8 mouse cellular contexts compared by ENCODE assay signal in the genomic region with DNA sequence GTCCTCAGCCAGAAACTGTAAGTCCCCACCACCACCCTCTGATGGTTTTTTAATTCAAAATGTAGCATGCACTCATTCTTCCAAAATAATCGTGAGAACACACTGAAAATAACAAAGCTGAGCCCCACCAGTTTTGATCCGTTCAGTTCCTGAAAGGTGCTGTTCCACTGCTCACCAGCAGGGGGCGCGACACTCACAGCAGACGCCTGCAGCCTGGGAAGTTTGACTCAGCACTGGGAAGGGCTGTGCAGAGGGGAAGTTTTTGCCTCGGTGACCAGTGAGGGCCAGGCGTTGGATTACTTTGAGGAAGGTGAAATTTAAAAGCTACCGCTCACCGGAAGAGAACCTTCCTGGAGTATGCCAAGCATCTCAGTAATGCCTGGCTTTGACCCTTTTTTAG.
DNase-seq lines count a peak whose midpoint lies in the region.

No protein-coding gene starts in this region.

- DNase-seq in Muller cell, postnatal 12 days (ENCODE audit: inconsistent ontology term): peak; percentile 61
- peak; percentile 76 to 84 for DNase-seq in cerebellum, adult 18-20 months
- DNase-seq in forelimb bud, embryonic 11.5 days (ENCODE audit: low read depth, low spot score): peak; percentile 83
- peak; percentile 89 for DNase-seq in heart, postnatal 4 days
- DNase-seq in layer of hippocampus, postnatal 14 days (ENCODE audit: low spot score in 2 of 2): peak; percentile 87 to 90
- peak; percentile 88 for DNase-seq in lung, postnatal 10 days
- DNase-seq in right cerebral cortex, adult 2 months (ENCODE audit: low spot score in 2 of 2): peak; percentile 89 to 91
- DNase-seq in urinary bladder, postnatal 10 days (ENCODE audit: low spot score): peak; percentile 62

Comparison
In these comparisons a context has a peak if more than half of its experiments do, and no peak if none do; other contexts are left out.
1. Peak in every context shown above with its lines: DNase-seq.